Mouse (Mus musculus) heart, adult 2 months (tissue): ENCODE measurements around the gene Pnpo. TPM values are rescaled to one million over a fixed set of nuclear protein-coding genes. Genes with fewer than 3 reads are reported as not detected.
A peak's percentile ranks its signal among the peaks of the same experiment; 100 is the strongest.

Experiments
- DNase-seq, 2 experiments: peaks; one replicate each; pipeline ENCODE4 v3.0.0; 2021
- H3K27ac ChIP-seq: fragments of 200-600 bp; 2 replicates; pipeline ENCODE4 v1.8.1; 2022
- H3K27me3 ChIP-seq: fragments of 200-500 bp; 2 replicates; pipeline ENCODE4 v1.6.1; 2012; ENCODE audit warnings: mild to moderate bottlenecking, low read length, inconsistent platforms, mixed read lengths; ENCODE audit not compliant: control insufficient read depth, insufficient read depth
- H3K36me3 ChIP-seq: fragments of 200-500 bp; 2 replicates; pipeline ENCODE4 v1.6.1; 2012; ENCODE audit warnings: low read length, inconsistent platforms; ENCODE audit not compliant: control insufficient read depth, insufficient read depth
- H3K4me1 ChIP-seq: fragments of 200-500 bp; 2 replicates; pipeline ENCODE4 v1.6.1; 2011; ENCODE audit warnings: low read length; ENCODE audit not compliant: control insufficient read depth, insufficient read depth
- H3K4me3 ChIP-seq: fragments of 200-600 bp; 2 replicates; pipeline ENCODE4 v1.8.1; 2022
- H3K79me2 ChIP-seq: fragments of 200-500 bp; replicated peaks from 2 replicates; pipeline ENCODE4 v1.6.1; 2012; ENCODE audit warnings: mild to moderate bottlenecking, inconsistent platforms, low read length, moderate library complexity, mixed read lengths; ENCODE audit not compliant: control insufficient read depth, insufficient read depth
- H3K9ac ChIP-seq: fragments of 200-500 bp; 2 replicates; pipeline ENCODE4 v1.6.1; 2012; ENCODE audit warnings: low read depth, mild to moderate bottlenecking, control low read depth, inconsistent platforms, low read length, mixed read lengths
- CTCF ChIP-seq: fragments of 200-600 bp; IDR thresholded peaks from 2 replicates; pipeline ENCODE4 v1.8.1; 2022; ENCODE audit warnings: antibody characterized with exemption, mild to moderate bottlenecking, moderate library complexity
- EP300 ChIP-seq: fragments of 200-500 bp; IDR thresholded peaks from 2 replicates; pipeline ENCODE4 v1.6.1; 2011; ENCODE audit warnings: low read depth, low read length, control low read depth; ENCODE audit not compliant: insufficient read depth
- POLR2A ChIP-seq: fragments of 200-500 bp; IDR thresholded peaks from 2 replicates; pipeline ENCODE4 v1.6.1; 2011; ENCODE audit warnings: mild to moderate bottlenecking, low read depth, low read length, control low read depth; ENCODE audit not compliant: insufficient read depth
- WGBS: fragments of 180-500 bp; shearing (Covaris S2); methylation state at CpG from one replicate; pipeline ENCODE4 v1.1.7; 2018; 5-methylcytosine and 5-hydroxymethylcytosine counted together
- intact Hi-C: fragments of 180-260 bp; cut with DNase I; formaldehyde crosslinking; loops from one replicate; pipeline ENCODE4 v1.15.1; 2025
- polyA plus RNA-seq: library from polyadenylated mRNA; depleted of rRNA; stranded (reverse); fragments of >200 nt; gene quantifications from 2 replicates; pipeline ENCODE4 v1.2.3, GENCODE M21; 2012
- total RNA-seq, 2 experiments: library from RNA; stranded (reverse); gene quantifications; 2 replicates each; pipeline ENCODE4 v1.2.3; 2021

The Pnpo gene
- total and polyA plus RNA-seq, 3 experiments, result 12.9 to 22.0 (median 13.0) TPM

- Histone ChIP-seq H3K27me3 (no peaks in the 10 kb centered on the region), H3K36me3 (0 out of 2 replicates have a peak, but pooled peaks cover 2% of the 10 kb centered on the region), H3K79me2 (peaks cover 2% of the 10 kb centered on the region; the same call in 1 of the 2 replicates), H3K27ac (peak overlapping the region; percentile 97), H3K4me3 (peak overlapping the region; percentile 93), H3K4me1 (peaks cover 14% of the 10 kb centered on the region), H3K9ac (peak overlapping the region; percentile 90)
- DNase-seq, result no peak
- TF ChIP-seq POLR2A (no peak), CTCF (no peak), EP300 (no peak)
- intact Hi-C loops, result loop anchor here (5.0 kb wide), 1 partner anchor 209 kb away; the partner anchor contains the start of gene Kpnb1
- WGBS, result 23% methylated on average over 17 of the region's 17 CpGs
Observed at GRCm38 (mm10) chr11:96978401-96979246, 34.8 kb upstream of the Pnpo start.

- TF ChIP-seq POLR2A, result peak; percentile 95
- no peak for TF ChIP-seq CTCF
- WGBS, result under 1% methylated on average over 45 of the region's 45 CpGs
- peak overlapping the region; percentile 99 for H3K27ac ChIP-seq
- H3K4me3 ChIP-seq, result peak overlapping the region; percentile 93
- peak overlapping the region; percentile 99 for H3K9ac ChIP-seq
- peaks cover 2% of the 10 kb centered on the region; the same call in 1 of the 2 replicates for H3K79me2 ChIP-seq
- H3K27me3 ChIP-seq, result no peaks in the 10 kb centered on the region
- peaks cover 18% of the 10 kb centered on the region for H3K4me1 ChIP-seq
- H3K36me3 ChIP-seq, result 0 out of 2 replicates have a peak, but pooled peaks cover 2% of the 10 kb centered on the region
- intact Hi-C loops, result loop anchor here (5.0 kb wide), 1 partner anchor 209 kb away; the partner anchor contains the start of gene Kpnb1
- DNase-seq, result peak; percentile 97 to 100
Observed at GRCm38 (mm10) chr11:96977606-96978400, 34.0 kb upstream of the Pnpo start.

- peaks cover 22% of the 10 kb centered on the region for H3K4me1 ChIP-seq
- peak overlapping the region; percentile 73 for H3K4me3 ChIP-seq
- under 1% methylated on average over 41 of the region's 50 CpGs for WGBS
- H3K27ac ChIP-seq, result peak overlapping the region; percentile 99
- peak overlapping the region; percentile 99 for H3K9ac ChIP-seq
- DNase-seq, result peak; percentile 94 to 96
- intact Hi-C loops, result loop anchor here (5.0 kb wide), 1 partner anchor 210 kb away; the partner anchor contains the start of gene Kpnb1
- 0 out of 2 replicates have a peak, but pooled peaks cover 2% of the 10 kb centered on the region for H3K36me3 ChIP-seq
- H3K27me3 ChIP-seq, result no peaks in the 10 kb centered on the region
- peaks cover 2% of the 10 kb centered on the region; the same call in 1 of the 2 replicates for H3K79me2 ChIP-seq
- TF ChIP-seq EP300 (no peak), CTCF (peak; percentile 49), POLR2A (peak; percentile 63)
Observed at GRCm38 (mm10) chr11:96976911-96977591, 33.3 kb upstream of the Pnpo start.

- H3K79me2 ChIP-seq, result peaks cover 2% of the 10 kb centered on the region; the same call in 1 of the 2 replicates
- H3K9ac ChIP-seq, result peak overlapping the region; percentile 19; the same call in 1 of the 2 replicates
- H3K27me3 ChIP-seq, result no peaks in the 10 kb centered on the region
- intact Hi-C loops, result loop anchor here (5.0 kb wide), 1 partner anchor 211 kb away; the partner anchor contains the start of gene Kpnb1
- 0 out of 2 replicates have a peak, but pooled peaks cover 2% of the 10 kb centered on the region for H3K36me3 ChIP-seq
- TF ChIP-seq POLR2A (no peak), CTCF (no peak), EP300 (no peak)
- H3K4me1 ChIP-seq, result peaks cover 28% of the 10 kb centered on the region
- 17% methylated on average over 3 of the region's 3 CpGs for WGBS
- peak overlapping the region; percentile 73 for H3K4me3 ChIP-seq
- DNase-seq, result no peak
- peak overlapping the region; percentile 99 for H3K27ac ChIP-seq
Observed at GRCm38 (mm10) chr11:96976379-96976687, 32.5 kb upstream of the Pnpo start.

GRCm38 (mm10) chr11:96975511-96976378 lies 32.0 kb upstream of the Pnpo start:
- H3K27me3 ChIP-seq, result no peaks in the 10 kb centered on the region
- no peak overlapping the region for H3K4me3 ChIP-seq
- peaks cover 32% of the 10 kb centered on the region for H3K4me1 ChIP-seq
- DNase-seq, result no peak
- H3K9ac ChIP-seq, result peak overlapping the region; percentile 19; the same call in 1 of the 2 replicates
- 0 out of 2 replicates have a peak, but pooled peaks cover 2% of the 10 kb centered on the region for H3K36me3 ChIP-seq
- intact Hi-C loops, result loop anchor here (5.0 kb wide), 1 partner anchor 212 kb away; the partner anchor contains the start of gene Kpnb1
- H3K27ac ChIP-seq, result peak overlapping the region; percentile 99
- peaks cover 2% of the 10 kb centered on the region; the same call in 1 of the 2 replicates for H3K79me2 ChIP-seq
- no peak for TF ChIP-seq EP300
- TF ChIP-seq POLR2A, result no peak
- no peak for TF ChIP-seq CTCF
- WGBS, result 43% methylated on average over 10 of the region's 10 CpGs
